In genomic region chr2:33887328-33888099, GRCm38 (mm10) we compare ENCODE assay signal across 8 mouse cellular contexts. TPM values are rescaled to one million over a fixed set of nuclear protein-coding genes. Genes with fewer than 3 reads are reported as not detected.
DNase-seq lines count a peak whose midpoint lies in the region; ATAC-seq and TF ChIP-seq lines count a peak whose summit lies in the region.

Gene Mvb12b, minus strand, starts transcription at chr2:33887946.

- peak; percentile 71 for DNase-seq in forebrain, embryonic 10.5 days (ENCODE audit: extremely low spot score, low spot score)
- peak; percentile 28 for DNase-seq in heart, postnatal 0 days (ENCODE audit: low spot score)
- DNase-seq in kidney, postnatal 25 days, result peak; percentile 62 to 85
- DNase-seq in liver, postnatal 0 days, result peak; percentile 73
- DNase-seq in thymus, postnatal 0 days (ENCODE audit: low spot score), result peak; percentile 60

- TF ChIP-seq POLR2A in ES-Bruce4 (IDR thresholded peaks at IDR 0.05; ENCODE audit: insufficient read depth, low read length), result no peak

- H3K4me2 ChIP-seq in heart, postnatal 0 days (ENCODE audit: low read depth, low read length), result peak within 1 kb of the TSS; percentile 75
- H3K4me2 ChIP-seq in liver, postnatal 0 days (ENCODE audit: low read depth, low read length), result peak within 1 kb of the TSS; percentile 93
- H3K4me2 ChIP-seq in neural tube, embryonic 15.5 days, result peak within 1 kb of the TSS; percentile 79

- H3K27me3 ChIP-seq in ES-Bruce4 (ENCODE audit: control insufficient read depth, insufficient read depth, low read length, poor library complexity, severe bottlenecking), result no peaks in the 10 kb centered on the region
- H3K27me3 ChIP-seq in forebrain, embryonic 10.5 days (ENCODE audit: poor library complexity, severe bottlenecking), result no peaks in the 10 kb centered on the region
- no peaks in the 10 kb centered on the region for H3K27me3 ChIP-seq in heart, postnatal 0 days (ENCODE audit: control insufficient read depth, insufficient read depth, low read length)
- H3K27me3 ChIP-seq in liver, postnatal 0 days (ENCODE audit: insufficient read depth, low read length), result no peaks in the 10 kb centered on the region
- H3K27me3 ChIP-seq in neural tube, embryonic 15.5 days (replicated peaks), result no peaks in the 10 kb centered on the region

- no peak for TF ChIP-seq CTCF in ES-Bruce4 (IDR thresholded peaks at IDR 0.05; ENCODE audit: low read depth, low read length)
- TF ChIP-seq CTCF in heart, postnatal 0 days (IDR thresholded peaks at IDR 0.05; ENCODE audit: low read depth), result no peak
- no peak for TF ChIP-seq CTCF in liver, postnatal 0 days (IDR thresholded peaks at IDR 0.05; ENCODE audit: low read depth)

- no peaks in the 10 kb centered on the region for H3K4me1 ChIP-seq in ES-Bruce4 (ENCODE audit: control insufficient read depth, insufficient read depth, low read length)
- peaks cover 12% of the 10 kb centered on the region for H3K4me1 ChIP-seq in brown adipose tissue, adult 24 weeks (ENCODE audit: control insufficient read depth, insufficient read depth, insufficient read length, low read length)
- H3K4me1 ChIP-seq in forebrain, embryonic 10.5 days, result peaks cover 40% of the 10 kb centered on the region
- H3K4me1 ChIP-seq in heart, postnatal 0 days (ENCODE audit: control insufficient read depth, insufficient read depth), result peaks cover 10% of the 10 kb centered on the region; the same call in 1 of the 2 replicates
- H3K4me1 ChIP-seq in liver, postnatal 0 days (ENCODE audit: insufficient read depth), result peaks cover 26% of the 10 kb centered on the region
- H3K4me1 ChIP-seq in neural tube, embryonic 15.5 days, result peaks cover 40% of the 10 kb centered on the region

- peak within 1 kb of the TSS; percentile 69 for H3K4me3 ChIP-seq in ES-Bruce4 (ENCODE audit: low read depth, low read length)
- peak within 1 kb of the TSS; percentile 93 for H3K4me3 ChIP-seq in brown adipose tissue, adult 24 weeks (ENCODE audit: insufficient read depth, low read depth, low read length)
- peak within 1 kb of the TSS; percentile 90 for H3K4me3 ChIP-seq in forebrain, embryonic 10.5 days
- H3K4me3 ChIP-seq in heart, postnatal 0 days (ENCODE audit: low read depth, low read length), result peak within 1 kb of the TSS; percentile 69
- H3K4me3 ChIP-seq in liver, postnatal 0 days (ENCODE audit: low read depth, low read length), result peak within 1 kb of the TSS; percentile 74
- peak within 1 kb of the TSS; percentile 61 for H3K4me3 ChIP-seq in neural tube, embryonic 15.5 days (replicated peaks)

- no peaks in the 10 kb centered on the region for H3K36me3 ChIP-seq in ES-Bruce4 (ENCODE audit: control insufficient read depth, insufficient read depth, low read length, poor library complexity, severe bottlenecking)
- no peaks in the 10 kb centered on the region for H3K36me3 ChIP-seq in forebrain, embryonic 10.5 days (replicated peaks)
- no peaks in the 10 kb centered on the region for H3K36me3 ChIP-seq in heart, postnatal 0 days (replicated peaks; ENCODE audit: control insufficient read depth, insufficient read depth, low read length)
- no peaks in the 10 kb centered on the region for H3K36me3 ChIP-seq in liver, postnatal 0 days (replicated peaks; ENCODE audit: insufficient read depth, low read length)
- H3K36me3 ChIP-seq in neural tube, embryonic 15.5 days, result no peaks in the 10 kb centered on the region

- WGBS in forebrain, embryonic 10.5 days, result 4% methylated on average over 67 of the region's 67 CpGs
- 1% methylated on average over 46 of the region's 67 CpGs for WGBS in heart, postnatal 0 days
- WGBS in liver, postnatal 0 days (ENCODE audit: insufficient replicate concordance), result 1% methylated on average over 37 of the region's 67 CpGs
- under 1% methylated on average over 49 of the region's 67 CpGs for WGBS in neural tube, embryonic 15.5 days

- H3K27ac ChIP-seq in ES-Bruce4 (ENCODE audit: insufficient read depth, low read length), result no peak within 1 kb of the TSS
- H3K27ac ChIP-seq in brown adipose tissue, adult 24 weeks (replicated peaks; ENCODE audit: low read depth, low read length), result no peak within 1 kb of the TSS
- H3K27ac ChIP-seq in forebrain, embryonic 10.5 days, result peak within 1 kb of the TSS; percentile 98
- H3K27ac ChIP-seq in heart, postnatal 0 days (ENCODE audit: low read depth), result peak within 1 kb of the TSS; percentile 80
- H3K27ac ChIP-seq in liver, postnatal 0 days (ENCODE audit: low read depth), result peak within 1 kb of the TSS; percentile 79
- peak within 1 kb of the TSS; percentile 96 for H3K27ac ChIP-seq in neural tube, embryonic 15.5 days (replicated peaks)

- peak; percentile 71 for ATAC-seq in heart, postnatal 0 days (ENCODE audit: insufficient read depth, low read depth)
- ATAC-seq in liver, postnatal 0 days, result peak; percentile 83
- peak; percentile 71 for ATAC-seq in neural tube, embryonic 15.5 days (ENCODE audit: low FRiP score)

- TF ChIP-seq EP300 in ES-Bruce4 (IDR thresholded peaks at IDR 0.05; ENCODE audit: insufficient read depth, low read depth, low read length), result no peak
- TF ChIP-seq EP300 in heart, postnatal 0 days (IDR thresholded peaks at IDR 0.05; ENCODE audit: low read depth), result no peak
- no peak for TF ChIP-seq EP300 in liver, postnatal 0 days (IDR thresholded peaks at IDR 0.05; ENCODE audit: low read depth)

- peak within 1 kb of the TSS; percentile 83 for H3K9ac ChIP-seq in ES-Bruce4 (ENCODE audit: low read depth, poor library complexity, severe bottlenecking)
- H3K9ac ChIP-seq in heart, postnatal 0 days (replicated peaks; ENCODE audit: low read depth, low read length), result peak within 1 kb of the TSS; percentile 93
- H3K9ac ChIP-seq in liver, postnatal 0 days (replicated peaks), result peak within 1 kb of the TSS; percentile 91
- peak within 1 kb of the TSS; percentile 85 for H3K9ac ChIP-seq in neural tube, embryonic 15.5 days (replicated peaks)

- no peaks in the 10 kb centered on the region for H3K9me3 ChIP-seq in ES-Bruce4 (replicated peaks; ENCODE audit: control insufficient read depth, insufficient read depth, low read length, poor library complexity, severe bottlenecking)
- H3K9me3 ChIP-seq in forebrain, embryonic 10.5 days, result no peaks in the 10 kb centered on the region
- no peaks in the 10 kb centered on the region for H3K9me3 ChIP-seq in heart, postnatal 0 days (replicated peaks; ENCODE audit: control insufficient read depth, low read length)
- no peaks in the 10 kb centered on the region for H3K9me3 ChIP-seq in liver, postnatal 0 days (ENCODE audit: low read length)
- H3K9me3 ChIP-seq in neural tube, embryonic 15.5 days (replicated peaks), result no peaks in the 10 kb centered on the region

RNA-seq across cellular contexts. Expression of gene Mvb12b, which starts in this region (rescaled TPM):
- 11.5 and 15.8 TPM in 2 replicates for polyA plus RNA-seq in ES-Bruce4 (2011; ENCODE audit: insufficient read depth, insufficient read length, low read depth, missing spikeins)
- polyA plus RNA-seq in brown adipose tissue, adult 24 weeks (2012; ENCODE audit: insufficient read depth, insufficient read length, missing spikeins), result 9.0 and 11.9 TPM in 2 replicates
- 15.7 and 15.8 TPM in 2 replicates for polyA plus RNA-seq in forebrain, embryonic 10.5 days (2016; fragmentation: Nextera tagmentation; extraction: Ambion mirVana)
- 24.7 and 38.7 TPM in 2 replicates for total RNA-seq in heart, postnatal 0 days (2014; rRNA removed; ENCODE audit: low replicate concordance)
- 7.7 and 8.7 TPM in 2 replicates for polyA plus RNA-seq in heart, postnatal 0 days (2015; fragmentation: Nextera tagmentation; extraction: Ambion mirVana)
- polyA plus RNA-seq in liver, postnatal 0 days (2015; fragmentation: Nextera tagmentation; extraction: Ambion mirVana), result 7.8 and 8.1 TPM in 2 replicates
- polyA plus RNA-seq in neural tube, embryonic 15.5 days (2015; fragmentation: Nextera tagmentation; extraction: Ambion mirVana), result 49.5 and 52.2 TPM in 2 replicates
- polyA plus RNA-seq in thymus, postnatal 0 days (2015; fragmentation: Nextera tagmentation; extraction: Ambion mirVana), result 50.4 and 56.8 TPM in 2 replicates

Comparison
In these comparisons a context has a peak if more than half of its experiments do, and no peak if none do; other contexts are left out.
1. H3K27ac ChIP-seq: peak in forebrain, embryonic 10.5 days (single experiment), heart, postnatal 0 days (single experiment), liver, postnatal 0 days (single experiment) and neural tube, embryonic 15.5 days (single experiment); none in ES-Bruce4 (single experiment) and brown adipose tissue, adult 24 weeks (single experiment).
2. Peak in every context shown above with its lines, with median percentiles within 50 percentile points of each other: H3K4me3 ChIP-seq, H3K9ac ChIP-seq, DNase-seq, ATAC-seq and H3K4me2 ChIP-seq.